Mouse (Mus musculus): Measurements from ENCODE around the gene Trpc4. TPM values are rescaled to one million over a fixed set of nuclear protein-coding genes. Genes with fewer than 3 reads are reported as not detected.

Trpc4 gene
- not detected in 2 replicates for total RNA-seq (2015)
- not detected in 2 replicates for total RNA-seq (2017)

- ATAC-seq (replicated peaks; ENCODE audit: poor library complexity): no peak
Observed at GRCm38 (mm10) chr3:54155639-54156315, at the start of gene Trpc4. Gene Trpc4 (plus strand): TSS chr3:54156035.

GRCm38 (mm10) chr3:54111489-54111888, 44.3 kb upstream of the Trpc4 start:
- ATAC-seq (replicated peaks; ENCODE audit: poor library complexity): no peak

- no peak for ATAC-seq (replicated peaks; ENCODE audit: poor library complexity)
Observed at GRCm38 (mm10) chr3:54135376-54135775, 20.5 kb upstream of the Trpc4 start.

GRCm38 (mm10) chr3:54141376-54141775, 14.5 kb upstream of the Trpc4 start:
- no peak for ATAC-seq (replicated peaks; ENCODE audit: poor library complexity)

- no peak for ATAC-seq (replicated peaks; ENCODE audit: poor library complexity)
Observed at GRCm38 (mm10) chr3:54154844-54155638, 794 bp upstream of the Trpc4 start.

- ATAC-seq (replicated peaks; ENCODE audit: poor library complexity): no peak
Observed at GRCm38 (mm10) chr3:54156316-54157000, 623 bp downstream of the Trpc4 start.

GRCm38 (mm10) chr3:54170701-54171100, 14.9 kb downstream of the Trpc4 start:
- no peak for ATAC-seq (replicated peaks; ENCODE audit: poor library complexity)

GRCm38 (mm10) chr3:54177296-54177695, 21.5 kb downstream of the Trpc4 start:
- no peak for ATAC-seq (replicated peaks; ENCODE audit: poor library complexity)

- ATAC-seq (replicated peaks; ENCODE audit: poor library complexity): no peak
Observed at GRCm38 (mm10) chr3:54190932-54191668, 35.3 kb downstream of the Trpc4 start.

GRCm38 (mm10) chr3:54201231-54201630, 45.4 kb downstream of the Trpc4 start:
- no peak for ATAC-seq (replicated peaks; ENCODE audit: poor library complexity)

GRCm38 (mm10) chr3:54204386-54204785, 48.6 kb downstream of the Trpc4 start:
- no peak for ATAC-seq (replicated peaks; ENCODE audit: poor library complexity)

- ATAC-seq (replicated peaks; ENCODE audit: poor library complexity): no peak
Observed at GRCm38 (mm10) chr3:54210112-54210511, 54.3 kb downstream of the Trpc4 start.

GRCm38 (mm10) chr3:54211441-54211840, 55.6 kb downstream of the Trpc4 start:
- ATAC-seq (replicated peaks; ENCODE audit: poor library complexity): no peak

- ATAC-seq (replicated peaks; ENCODE audit: poor library complexity): no peak
Observed at GRCm38 (mm10) chr3:54222549-54222948, 66.7 kb downstream of the Trpc4 start.

- no peak for ATAC-seq (replicated peaks; ENCODE audit: poor library complexity)
Observed at GRCm38 (mm10) chr3:54228463-54228862, 72.6 kb downstream of the Trpc4 start.

GRCm38 (mm10) chr3:54238891-54239290, 83.1 kb downstream of the Trpc4 start:
- 0 out of 2 replicates have a peak, but pooled peaks have one; percentile 26 for ATAC-seq (replicated peaks; ENCODE audit: poor library complexity)

- ATAC-seq (replicated peaks; ENCODE audit: poor library complexity): no peak
Observed at GRCm38 (mm10) chr3:54239426-54239825, 83.6 kb downstream of the Trpc4 start.

- ATAC-seq (replicated peaks; ENCODE audit: poor library complexity): no peak
Observed at GRCm38 (mm10) chr3:54243136-54243535, 87.3 kb downstream of the Trpc4 start.

GRCm38 (mm10) chr3:54244729-54245465, 89.1 kb downstream of the Trpc4 start:
- ATAC-seq (replicated peaks; ENCODE audit: poor library complexity): no peak

GRCm38 (mm10) chr3:54246416-54246815, 90.6 kb downstream of the Trpc4 start:
- no peak for ATAC-seq (replicated peaks; ENCODE audit: poor library complexity)
